Mouse (Mus musculus) embryonic facial prominence, embryonic 14.5 days (tissue): ENCODE results near the gene Ntm. TPM values are rescaled to one million over a fixed set of nuclear protein-coding genes. Genes with fewer than 3 reads are reported as not detected.

Experiments used
- ATAC-seq: fragments of 200-750 bp; cut with Nextera tagmentation; 2 replicates; pipeline ENCODE4 v1.8.0; 2017; ENCODE audit warnings: low read depth, moderate number of reproducible peaks, moderate TSS enrichment
- DNase-seq: peaks from one replicate; pipeline ENCODE4 v3.0.0-alpha.2; 2015; ENCODE audit warnings: low spot score
- H3K27ac ChIP-seq: fragments of 300-500 bp; sonication (generic); replicated peaks from 2 replicates; pipeline ENCODE4 v1.5.1; 2014; ENCODE audit warnings: low read depth, mild to moderate bottlenecking, low read length, moderate library complexity
- H3K27me3 ChIP-seq: fragments of 300-500 bp; sonication (generic); replicated peaks from 2 replicates; pipeline ENCODE4 v1.6.1; 2014; ENCODE audit warnings: low read length; ENCODE audit not compliant: control insufficient read depth, insufficient read depth
- H3K36me3 ChIP-seq: fragments of 300-500 bp; sonication (generic); 2 replicates; pipeline ENCODE4 v1.6.1; 2014; ENCODE audit warnings: low read length, mixed read lengths; ENCODE audit not compliant: control insufficient read depth, insufficient read depth
- H3K4me1 ChIP-seq: fragments of 300-500 bp; sonication (generic); 2 replicates; pipeline ENCODE4 v1.6.1; 2014; ENCODE audit warnings: antibody characterized with exemption, low read length; ENCODE audit not compliant: control insufficient read depth, insufficient read depth
- H3K4me2 ChIP-seq: fragments of 300-500 bp; sonication (generic); 2 replicates; pipeline ENCODE4 v1.6.1; 2014; ENCODE audit warnings: low read depth, mild to moderate bottlenecking, low read length, moderate library complexity, mixed read lengths
- H3K4me3 ChIP-seq: fragments of 300-500 bp; sonication (generic); 2 replicates; pipeline ENCODE4 v1.5.1; 2014; ENCODE audit warnings: low read depth, mild to moderate bottlenecking, low read length
- H3K9ac ChIP-seq: fragments of 300-500 bp; sonication (generic); 2 replicates; pipeline ENCODE4 v1.6.1; 2014; ENCODE audit warnings: low read depth, mild to moderate bottlenecking, low read length, moderate library complexity, mixed read lengths
- H3K9me3 ChIP-seq: fragments of 300-500 bp; sonication (generic); 2 replicates; pipeline ENCODE4 v1.6.1; 2016; ENCODE audit warnings: low read length; ENCODE audit not compliant: control insufficient read depth
- WGBS: fragments of 180-500 bp; shearing (Covaris S2); extraction: QIAGEN DNeasy Blood & Tissue Kit; methylation state at CpG from one replicate; pipeline ENCODE4 v1.1.7; 2014; 5-methylcytosine and 5-hydroxymethylcytosine counted together
- polyA plus RNA-seq: library from polyadenylated mRNA; unstranded; fragments of >200 nt; fragmentation: Nextera tagmentation; extraction: Ambion mirVana; gene quantifications from 2 replicates; pipeline ENCODE4 v1.2.1, GENCODE M21; 2014

Gene Ntm
- polyA plus RNA-seq, 1 experiment from 2014 or later, result 28.2 TPM

- H3K9ac ChIP-seq, result no peak overlapping the region
- 17% methylated on average over 2 of the region's 2 CpGs for WGBS
- peak; percentile 6 for DNase-seq
- no peaks in the 10 kb centered on the region for H3K27me3 ChIP-seq
- no peaks in the 10 kb centered on the region for H3K9me3 ChIP-seq
- ATAC-seq, result no peak
- no peak overlapping the region for H3K4me2 ChIP-seq
- no peaks in the 10 kb centered on the region for H3K4me1 ChIP-seq
- no peak overlapping the region for H3K27ac ChIP-seq
- no peak overlapping the region for H3K4me3 ChIP-seq
- no peaks in the 10 kb centered on the region for H3K36me3 ChIP-seq
Observed at GRCm38 (mm10) chr9:29306961-29307360, 656.0 kb downstream of the Ntm start.

DNA sequence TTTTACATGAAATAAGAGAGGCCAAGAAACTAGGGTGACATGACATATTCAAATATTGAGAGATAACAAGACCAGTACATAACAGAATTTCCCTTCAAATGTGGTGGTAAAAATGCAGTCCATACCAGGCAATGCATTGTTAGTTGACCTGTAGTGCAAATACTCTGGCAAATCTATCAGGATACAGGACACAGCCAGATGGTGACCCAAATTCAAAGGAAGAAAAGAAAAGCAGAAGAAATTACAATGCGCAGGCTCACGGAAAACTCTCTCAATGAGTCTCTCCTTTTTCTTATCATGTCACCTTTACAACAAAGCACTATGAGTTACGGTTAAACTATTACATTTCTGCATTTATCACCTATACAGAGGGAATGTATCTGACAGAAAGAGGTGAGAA, 664.6 kb downstream of the Ntm start:
- Histone ChIP-seq H3K27ac (no peak overlapping the region), H3K27me3 (no peaks in the 10 kb centered on the region), H3K36me3 (no peaks in the 10 kb centered on the region), H3K4me3 (no peak overlapping the region), H3K4me1 (no peaks in the 10 kb centered on the region), H3K9ac (no peak overlapping the region), H3K4me2 (no peak overlapping the region), H3K9me3 (no peaks in the 10 kb centered on the region)
- ATAC-seq (no peak), DNase-seq (no peak)
- 88% methylated on average over 3 of the region's 3 CpGs for WGBS

- WGBS, result 89% methylated on average over 3 of the region's 3 CpGs
- ATAC-seq (no peak), DNase-seq (no peak)
Observed at GRCm38 (mm10) chr9:29296752-29297151, 666.2 kb downstream of the Ntm start.

DNA sequence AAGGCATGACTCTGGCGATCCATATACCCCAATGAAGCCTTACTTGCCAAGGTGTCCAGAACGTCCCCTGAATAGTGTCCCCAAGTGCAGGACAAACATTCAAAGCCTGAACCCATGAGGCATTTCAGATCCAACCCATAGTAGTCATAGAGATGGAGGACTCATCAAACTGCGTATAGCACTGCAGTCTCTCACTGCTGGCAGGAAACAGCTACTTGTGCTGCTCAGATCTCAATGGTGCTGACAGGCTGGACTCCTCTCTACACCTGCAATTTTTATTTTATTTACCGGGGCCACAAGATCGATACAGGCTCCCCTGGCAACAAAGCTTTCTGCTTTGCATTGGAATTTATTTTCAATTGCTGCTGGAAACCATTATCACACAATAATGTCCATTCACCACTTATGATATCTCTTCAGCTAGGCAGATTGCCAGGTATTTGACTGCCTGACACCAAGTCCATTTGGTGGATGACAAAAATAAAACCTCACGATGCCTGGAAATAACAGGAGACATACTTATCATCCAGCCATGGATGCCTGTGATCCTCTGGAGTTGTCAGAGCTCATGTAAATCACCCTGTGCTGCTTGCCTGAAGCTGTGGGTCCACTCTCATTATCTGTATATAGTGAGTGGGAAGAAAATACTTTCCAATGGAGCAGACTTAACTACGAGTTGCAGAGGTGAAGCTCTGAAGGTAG, 674.8 kb downstream of the Ntm start:
- H3K27me3 ChIP-seq, result no peaks in the 10 kb centered on the region
- no peak overlapping the region for H3K27ac ChIP-seq
- no peaks in the 10 kb centered on the region for H3K9me3 ChIP-seq
- H3K36me3 ChIP-seq, result no peaks in the 10 kb centered on the region
- H3K4me3 ChIP-seq, result no peak overlapping the region
- H3K4me2 ChIP-seq, result no peak overlapping the region
- ATAC-seq, result no peak
- DNase-seq, result no peak
- 78% methylated on average over 7 of the region's 7 CpGs for WGBS
- no peaks in the 10 kb centered on the region for H3K4me1 ChIP-seq
- H3K9ac ChIP-seq, result no peak overlapping the region

More at GRCm38 (mm10) chr9:29296752-29297151, 666.2 kb downstream of the Ntm start:
- no peaks in the 10 kb centered on the region for H3K4me1 ChIP-seq
- no peak overlapping the region for H3K27ac ChIP-seq
- no peaks in the 10 kb centered on the region for H3K9me3 ChIP-seq
- no peaks in the 10 kb centered on the region for H3K36me3 ChIP-seq
- no peak overlapping the region for H3K9ac ChIP-seq
- H3K4me3 ChIP-seq, result no peak overlapping the region
- H3K4me2 ChIP-seq, result no peak overlapping the region
- no peaks in the 10 kb centered on the region for H3K27me3 ChIP-seq

DNA sequence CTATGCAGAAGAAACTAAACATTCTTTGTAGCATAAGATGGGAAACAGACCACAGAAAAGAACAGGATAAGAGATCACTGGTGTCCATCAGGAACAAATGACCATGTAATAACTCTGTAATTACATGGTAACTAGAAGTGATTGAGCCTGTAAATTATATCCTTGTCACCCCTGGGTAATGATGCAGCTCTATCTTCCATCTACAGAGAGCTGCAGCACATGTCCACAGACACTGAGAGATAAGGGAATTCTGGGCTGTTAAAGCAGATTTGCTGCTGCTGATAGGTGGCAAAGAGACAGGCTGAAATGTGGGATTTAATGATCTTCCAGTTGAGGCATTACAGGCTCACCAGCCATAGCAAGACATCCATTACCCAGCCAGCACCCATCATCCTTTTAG, 677.8 kb downstream of the Ntm start:
- no peak for ATAC-seq

GRCm38 (mm10) chr9:29272861-29273260, 690.1 kb downstream of the Ntm start:
- ATAC-seq, result no peak
- H3K4me2 ChIP-seq, result no peak overlapping the region
- H3K27ac ChIP-seq, result no peak overlapping the region
- no peak overlapping the region for H3K9ac ChIP-seq
- no peaks in the 10 kb centered on the region for H3K27me3 ChIP-seq
- H3K36me3 ChIP-seq, result no peaks in the 10 kb centered on the region
- no peak for DNase-seq
- no peaks in the 10 kb centered on the region for H3K9me3 ChIP-seq
- no peak overlapping the region for H3K4me3 ChIP-seq
- H3K4me1 ChIP-seq, result no peaks in the 10 kb centered on the region
- WGBS, result 75% methylated on average over 3 of the region's 3 CpGs

More for the DNA sequence above, 677.8 kb downstream of the Ntm start:
- no peaks in the 10 kb centered on the region for H3K27me3 ChIP-seq
- no peaks in the 10 kb centered on the region for H3K4me1 ChIP-seq
- DNase-seq, result no peak
- no peak overlapping the region for H3K27ac ChIP-seq
- no peak overlapping the region for H3K9ac ChIP-seq
- H3K36me3 ChIP-seq, result no peaks in the 10 kb centered on the region
- no peak overlapping the region for H3K4me3 ChIP-seq
- H3K9me3 ChIP-seq, result no peaks in the 10 kb centered on the region
- H3K4me2 ChIP-seq, result no peak overlapping the region

DNA sequence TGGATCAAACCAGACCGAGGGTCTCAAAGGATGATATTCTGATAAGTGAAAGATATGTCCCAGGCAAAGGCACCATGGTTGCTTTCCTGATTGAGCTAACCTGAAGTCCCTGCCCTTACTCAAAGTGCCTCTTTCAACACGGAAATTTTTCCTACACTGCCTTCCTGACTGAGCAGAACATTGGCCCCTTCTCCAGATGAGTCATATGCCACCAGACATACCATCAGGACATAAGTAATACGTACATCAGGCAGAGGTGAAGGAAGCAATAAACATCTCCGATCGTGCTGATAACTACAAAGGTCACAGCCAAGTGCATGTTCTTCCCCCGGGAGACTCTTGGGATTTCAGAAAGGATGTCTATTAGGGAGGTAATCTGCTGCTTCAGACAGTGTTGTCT, 693.0 kb downstream of the Ntm start:
- ATAC-seq, result no peak

DNA sequence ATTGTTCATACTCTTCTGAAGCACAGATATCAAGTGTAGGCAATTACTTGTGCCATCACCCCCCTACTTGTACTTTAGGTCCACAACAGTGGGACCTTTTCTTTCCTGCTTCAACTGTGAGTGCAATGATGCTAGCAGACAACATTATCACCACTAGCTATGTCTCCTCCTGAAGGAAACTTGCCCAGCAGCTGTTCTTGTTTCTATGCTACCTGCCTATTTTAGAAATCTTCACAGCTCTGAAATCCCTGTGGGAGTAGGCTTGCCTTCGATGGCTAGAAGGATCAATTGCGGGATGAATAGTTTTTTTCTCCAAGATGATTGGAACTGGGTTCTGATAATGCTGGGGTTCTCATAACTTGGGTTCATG, 693.7 kb downstream of the Ntm start:
- ATAC-seq, result no peak
- no peaks in the 10 kb centered on the region for H3K27me3 ChIP-seq
- no peak overlapping the region for H3K4me3 ChIP-seq
- no peak overlapping the region for H3K4me2 ChIP-seq
- DNase-seq, result no peak
- H3K36me3 ChIP-seq, result no peaks in the 10 kb centered on the region
- H3K4me1 ChIP-seq, result no peaks in the 10 kb centered on the region
- no peaks in the 10 kb centered on the region for H3K9me3 ChIP-seq
- 87% methylated on average over 2 of the region's 2 CpGs for WGBS
- no peak overlapping the region for H3K9ac ChIP-seq
- no peak overlapping the region for H3K27ac ChIP-seq

More for the DNA sequence above, 693.0 kb downstream of the Ntm start:
- no peak overlapping the region for H3K9ac ChIP-seq
- no peak overlapping the region for H3K27ac ChIP-seq
- DNase-seq, result no peak
- no peaks in the 10 kb centered on the region for H3K4me1 ChIP-seq
- no peaks in the 10 kb centered on the region for H3K27me3 ChIP-seq
- no peak overlapping the region for H3K4me2 ChIP-seq
- no peak overlapping the region for H3K4me3 ChIP-seq
- no peaks in the 10 kb centered on the region for H3K36me3 ChIP-seq
- H3K9me3 ChIP-seq, result no peaks in the 10 kb centered on the region
- WGBS, result 81% methylated on average over 6 of the region's 6 CpGs

DNA sequence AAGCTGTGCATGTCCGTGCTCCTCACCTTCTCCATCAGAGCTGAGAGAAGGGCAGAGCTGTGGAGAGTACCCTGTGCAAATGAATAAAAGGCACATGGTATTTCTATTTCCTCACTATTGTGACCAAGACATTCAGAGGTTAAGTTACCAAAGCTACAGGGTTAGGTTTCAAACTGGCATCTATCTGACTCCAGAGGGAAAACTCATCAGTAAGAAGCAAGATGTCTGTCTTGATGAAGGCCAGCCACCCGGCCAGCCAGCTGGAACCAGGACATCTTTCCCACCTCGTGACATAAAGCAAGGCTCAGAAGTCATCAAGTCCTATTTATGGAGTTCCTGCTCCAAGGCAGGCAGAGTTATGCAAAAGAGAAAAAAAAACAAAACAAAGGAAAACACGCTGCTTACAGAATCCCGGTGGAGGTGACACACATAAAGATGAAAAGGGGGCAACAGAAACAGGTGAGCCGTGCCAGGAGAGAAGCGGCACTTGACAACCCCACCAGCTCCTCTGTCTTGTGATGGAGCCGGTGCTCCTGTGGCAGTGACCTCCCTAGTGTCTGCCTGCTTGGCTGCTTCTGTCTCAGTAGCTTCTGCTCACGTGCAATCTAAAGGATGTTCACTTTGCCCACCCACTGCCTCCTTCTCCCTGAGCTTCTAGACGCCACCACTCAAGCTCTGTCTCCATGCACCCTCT, 694.2 kb downstream of the Ntm start:
- no peak overlapping the region for H3K4me3 ChIP-seq
- H3K9ac ChIP-seq, result no peak overlapping the region
- H3K4me2 ChIP-seq, result no peak overlapping the region
- DNase-seq, result no peak
- no peaks in the 10 kb centered on the region for H3K27me3 ChIP-seq
- 64% methylated on average over 10 of the region's 10 CpGs for WGBS
- no peak overlapping the region for H3K27ac ChIP-seq
- no peaks in the 10 kb centered on the region for H3K36me3 ChIP-seq
- H3K9me3 ChIP-seq, result no peaks in the 10 kb centered on the region
- no peaks in the 10 kb centered on the region for H3K4me1 ChIP-seq
- no peak for ATAC-seq
